Mouse (Mus musculus) heart, adult 2 months (tissue): ENCODE results near the gene Dnase1l2.

Source experiments
- CTCF ChIP-seq: fragments of 200-600 bp; IDR thresholded peaks from 2 replicates; pipeline ENCODE4 v1.8.1; 2022; ENCODE audit warnings: antibody characterized with exemption, mild to moderate bottlenecking, moderate library complexity
- POLR2A ChIP-seq: fragments of 200-500 bp; IDR thresholded peaks from 2 replicates; pipeline ENCODE4 v1.6.1; 2011; ENCODE audit warnings: mild to moderate bottlenecking, low read depth, low read length, control low read depth; ENCODE audit not compliant: insufficient read depth

DNA sequence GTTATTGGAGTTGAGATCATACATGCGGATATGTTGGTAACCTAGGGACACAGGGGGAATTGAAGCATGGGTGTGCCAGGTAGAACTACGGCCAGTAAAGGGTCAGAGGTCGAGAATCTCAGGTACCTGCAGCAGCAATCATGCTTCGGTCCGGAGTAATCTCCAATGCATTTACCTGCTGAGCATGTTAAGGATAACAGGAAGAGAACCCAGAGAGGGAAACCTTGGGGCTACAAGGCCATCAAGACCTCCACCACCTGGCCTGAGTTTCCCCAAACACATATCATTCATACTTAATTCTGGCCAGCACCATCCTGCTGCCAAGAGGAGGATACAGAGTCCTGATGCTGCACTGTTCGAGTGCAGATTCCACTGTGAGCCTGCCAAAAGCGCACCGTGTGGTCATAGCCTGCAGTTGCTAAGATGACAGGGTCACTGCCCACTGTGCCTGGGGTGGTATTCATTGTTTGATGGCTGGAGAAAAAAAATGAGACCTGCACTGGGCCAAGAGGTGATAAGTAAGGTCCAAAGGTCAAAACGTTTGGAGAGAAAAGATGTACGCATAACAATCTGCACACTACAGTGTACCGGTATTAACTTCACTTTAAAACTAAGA lies 35.2 kb upstream of the Dnase1l2 start:
- TF ChIP-seq POLR2A (no peak), CTCF (no peak)
